Mouse (Mus musculus): Measurements from ENCODE around the gene Lancl2. TPM values are rescaled to one million over a fixed set of nuclear protein-coding genes. Genes with fewer than 3 reads are reported as not detected.

Gene Lancl2
- total RNA-seq, 1 experiment from 2014 or later, result 64.0 TPM

DNA sequence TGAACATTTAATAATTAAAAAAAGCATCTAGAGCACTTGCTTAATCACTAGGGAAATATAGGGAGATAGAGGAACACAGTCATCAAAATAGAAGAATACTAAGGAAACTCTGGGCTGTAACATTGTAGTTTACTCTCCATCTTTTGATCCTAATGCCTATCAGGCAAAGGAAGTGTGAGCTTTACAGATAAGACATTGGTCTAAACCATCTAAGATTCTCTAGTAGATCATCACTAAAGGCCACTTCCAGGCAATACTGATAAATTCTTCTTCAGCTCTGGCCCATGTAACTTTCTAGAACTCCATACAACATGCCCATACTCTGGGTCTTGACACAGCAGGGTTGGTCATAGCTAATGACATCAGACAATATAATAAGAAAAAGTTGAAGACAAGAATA is 60.7 kb downstream of the Lancl2 start:
- no peak for ATAC-seq (replicated peaks in 1 of 2; ENCODE audit: insufficient read depth in 1 of 2, low FRiP score in 2 of 2, low TSS enrichment in 1 of 2, low read depth in 1 of 2, poor library complexity in 2 of 2, severe bottlenecking in 2 of 2)

DNA sequence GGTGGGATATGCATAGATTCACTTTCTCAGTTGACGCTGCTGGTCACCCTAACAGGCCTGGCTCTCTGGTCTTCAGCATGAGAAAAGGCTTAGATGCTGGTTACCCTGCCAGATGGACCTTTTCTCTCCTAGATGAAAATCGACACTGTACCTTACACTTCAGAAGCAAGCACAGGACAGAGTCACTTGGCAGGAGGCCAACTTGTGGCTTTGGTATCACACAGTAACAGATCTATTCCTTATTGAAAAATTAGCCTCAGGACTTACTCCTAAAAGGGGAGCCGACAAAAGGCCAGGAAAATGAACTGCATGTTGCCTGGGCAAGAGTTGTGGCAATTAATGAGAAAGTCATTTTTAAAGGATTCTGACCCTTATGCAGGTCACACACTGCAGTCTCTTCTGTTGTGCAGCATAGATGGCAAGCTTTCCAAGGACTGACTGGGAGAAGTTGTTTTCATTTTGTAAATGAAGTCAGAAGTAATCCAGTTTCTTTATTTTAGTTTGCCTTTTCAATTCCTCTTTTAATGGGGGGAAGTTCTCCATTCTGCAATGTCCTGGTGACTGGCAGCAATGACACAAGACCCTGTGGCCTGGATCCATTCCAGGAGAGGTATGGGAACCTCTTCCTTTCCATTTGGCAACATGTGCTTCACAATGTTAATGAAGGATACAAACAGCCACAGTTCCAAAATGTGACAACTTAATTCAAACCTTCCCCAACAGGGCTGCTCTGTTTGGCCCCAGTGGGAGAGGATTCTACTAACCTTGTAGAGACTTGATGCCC is 62.9 kb downstream of the Lancl2 start:
- ATAC-seq (replicated peaks in 1 of 2; ENCODE audit: insufficient read depth in 1 of 2, low FRiP score in 2 of 2, low TSS enrichment in 1 of 2, low read depth in 1 of 2, poor library complexity in 2 of 2, severe bottlenecking in 2 of 2), result peak; percentile 68 to 69; a peak in 3 of 4 replicates

DNA sequence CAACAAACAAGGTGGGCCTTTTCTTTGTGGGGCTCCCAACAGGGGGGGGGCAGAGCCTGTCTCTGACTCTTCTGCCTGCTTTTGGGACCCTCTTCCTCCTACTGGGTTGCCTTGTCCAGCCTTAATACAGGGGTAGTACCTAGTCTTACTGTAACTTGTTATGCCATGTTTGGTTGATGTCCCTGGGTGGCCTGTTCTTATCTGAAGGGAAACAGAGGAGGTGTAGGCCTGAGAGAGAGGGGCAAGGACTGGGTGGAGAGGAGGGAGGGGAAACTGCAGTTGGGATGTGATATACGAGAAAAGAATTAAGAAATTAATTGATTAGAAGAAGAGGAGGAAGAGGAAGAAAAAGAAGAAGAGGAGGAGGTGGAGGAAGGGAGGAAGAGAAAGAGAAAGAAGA is 63.9 kb downstream of the Lancl2 start:
- no peak for ATAC-seq (replicated peaks in 1 of 2; ENCODE audit: insufficient read depth in 1 of 2, low FRiP score in 2 of 2, low TSS enrichment in 1 of 2, low read depth in 1 of 2, poor library complexity in 2 of 2, severe bottlenecking in 2 of 2)

DNA sequence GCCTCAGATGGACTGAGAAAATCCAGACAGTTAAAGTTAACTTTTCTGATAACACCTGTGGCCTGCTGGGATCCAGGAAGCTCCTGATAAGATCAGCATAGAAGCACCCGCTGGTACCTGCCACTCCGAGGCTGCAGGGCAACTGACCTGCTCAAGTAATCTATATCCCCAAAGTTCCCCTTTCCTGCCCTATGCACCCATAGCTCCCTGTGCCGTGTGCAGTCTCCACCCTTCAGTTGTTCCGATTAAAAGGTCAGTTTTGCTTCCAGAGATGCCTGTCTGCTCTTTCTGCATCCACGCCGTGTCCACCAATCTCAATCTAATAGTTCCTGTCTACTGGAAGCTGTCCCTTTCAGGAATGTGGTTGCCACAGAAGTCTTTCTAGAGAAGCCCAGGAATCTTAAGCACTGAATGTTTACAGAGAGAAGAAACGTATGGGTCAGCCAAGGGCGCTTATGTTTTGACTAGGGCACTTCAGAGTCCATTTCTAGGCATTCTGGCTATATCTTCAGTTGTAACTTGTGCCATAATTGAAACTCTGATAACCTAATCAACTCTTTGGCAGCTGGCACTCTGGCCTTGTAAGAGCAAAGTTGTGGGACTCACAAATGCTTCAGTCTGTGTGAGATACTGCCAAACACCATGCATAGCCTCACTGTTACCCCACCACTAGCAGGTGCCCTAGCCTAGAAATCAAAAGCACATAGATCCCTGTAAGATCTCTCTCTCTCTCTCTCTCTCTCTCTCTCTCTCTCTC is 65.0 kb downstream of the Lancl2 start:
- no peak for ATAC-seq (replicated peaks in 1 of 2; ENCODE audit: insufficient read depth in 1 of 2, low FRiP score in 2 of 2, low TSS enrichment in 1 of 2, low read depth in 1 of 2, poor library complexity in 2 of 2, severe bottlenecking in 2 of 2)

DNA sequence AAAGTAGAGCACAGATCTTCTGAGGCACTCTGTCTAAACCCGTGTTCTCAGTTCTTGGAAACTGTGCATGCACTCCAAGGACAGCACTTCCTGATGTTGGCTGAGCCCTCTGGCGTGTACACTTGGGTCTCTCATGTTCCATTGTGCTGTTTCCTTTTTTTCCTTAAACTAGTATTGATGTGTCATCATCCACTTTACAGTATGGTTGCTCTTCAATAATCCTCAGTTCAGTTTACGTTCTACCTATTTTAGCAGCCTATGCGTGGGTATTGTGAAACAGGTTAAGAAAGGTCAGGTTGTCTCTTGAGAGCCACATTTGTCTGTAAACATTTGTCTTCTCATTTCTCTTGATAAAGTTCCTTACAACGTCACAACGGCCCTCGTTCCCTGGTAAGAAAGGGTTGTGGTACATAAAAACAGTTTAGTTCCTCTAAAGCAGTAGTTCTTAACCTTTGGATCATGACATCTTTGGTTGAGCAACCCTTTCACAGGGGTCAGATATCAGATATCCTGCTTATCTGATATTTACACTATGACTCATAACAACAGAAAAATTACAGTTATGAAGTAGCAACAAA is 66.7 kb downstream of the Lancl2 start:
- no peak for ATAC-seq (replicated peaks in 1 of 2; ENCODE audit: insufficient read depth in 1 of 2, low FRiP score in 2 of 2, low TSS enrichment in 1 of 2, low read depth in 1 of 2, poor library complexity in 2 of 2, severe bottlenecking in 2 of 2)

DNA sequence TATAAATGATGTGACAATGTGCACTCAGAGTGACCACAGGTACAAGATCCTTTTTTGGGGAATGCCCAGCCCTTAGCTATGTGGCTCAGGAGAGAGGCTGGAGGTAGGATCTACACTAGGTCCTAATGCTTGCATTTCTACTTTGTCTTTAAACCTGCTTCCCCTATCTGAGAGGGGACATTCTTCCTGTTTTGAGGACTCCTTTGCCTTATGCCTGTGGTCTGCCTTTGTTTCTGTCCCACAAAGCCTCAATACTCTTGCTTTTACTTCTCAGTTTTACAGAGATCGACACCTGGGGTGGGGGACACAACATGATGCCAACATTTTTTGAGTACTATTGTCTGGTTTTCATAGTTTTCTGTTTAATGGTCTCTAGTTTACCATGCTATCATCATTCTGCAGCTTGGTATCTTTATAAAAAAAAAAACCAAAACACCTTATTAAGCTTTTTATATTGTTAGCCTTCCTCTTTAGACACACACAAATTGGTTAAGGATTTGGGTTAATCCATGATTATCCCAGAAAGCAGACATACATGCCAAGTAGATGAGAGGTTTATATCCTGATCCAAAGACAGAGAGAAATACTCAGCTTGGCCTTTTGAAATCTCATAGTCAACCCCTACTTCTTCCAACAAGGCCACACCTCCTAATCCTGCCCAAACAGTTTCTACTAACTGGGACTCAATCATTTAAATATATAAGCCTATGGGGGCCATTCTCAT is 68.3 kb downstream of the Lancl2 start:
- ATAC-seq (replicated peaks in 1 of 2; ENCODE audit: insufficient read depth in 1 of 2, low FRiP score in 2 of 2, low TSS enrichment in 1 of 2, low read depth in 1 of 2, poor library complexity in 2 of 2, severe bottlenecking in 2 of 2), result peak; percentile 61 to 80

DNA sequence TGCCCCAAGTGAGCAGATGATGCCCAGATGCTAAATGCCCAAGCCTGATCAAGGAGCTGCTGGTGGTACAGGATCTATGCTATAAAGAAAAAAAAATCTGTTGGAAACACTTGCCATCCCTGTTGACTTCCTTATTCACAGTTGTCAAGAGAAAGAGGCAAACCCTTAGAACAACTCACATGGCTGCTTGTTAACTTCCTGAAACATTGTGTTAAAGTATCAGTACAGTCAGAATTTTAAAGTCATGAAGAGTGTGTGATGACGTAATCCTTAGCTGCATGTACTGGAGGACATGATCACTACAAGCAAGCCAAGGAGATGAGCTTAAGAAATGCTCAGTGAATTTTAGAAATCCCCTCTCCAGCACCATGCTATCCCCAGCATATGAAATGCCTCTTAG is 71.5 kb downstream of the Lancl2 start:
- no peak for ATAC-seq (replicated peaks in 1 of 2; ENCODE audit: insufficient read depth in 1 of 2, low FRiP score in 2 of 2, low TSS enrichment in 1 of 2, low read depth in 1 of 2, poor library complexity in 2 of 2, severe bottlenecking in 2 of 2)

DNA sequence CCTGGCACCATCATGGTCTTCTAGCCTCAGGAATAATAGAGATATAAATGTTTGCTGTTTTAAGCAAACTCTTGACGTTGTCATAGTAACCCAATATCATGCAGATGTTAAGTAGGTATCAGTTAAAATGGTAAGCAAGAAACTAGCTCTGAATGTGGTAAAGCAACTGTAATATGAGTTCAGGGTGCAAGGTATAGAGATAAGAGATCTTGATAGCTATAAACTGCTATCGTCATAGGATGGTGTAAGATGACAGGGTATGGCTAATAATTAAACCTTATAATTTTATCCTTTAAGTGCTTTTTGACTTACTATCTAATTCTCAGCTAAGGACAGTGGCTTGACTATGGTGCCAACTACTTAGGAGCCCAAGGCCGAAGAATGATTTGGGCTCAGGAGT is 78.0 kb downstream of the Lancl2 start:
- ATAC-seq (replicated peaks in 1 of 2; ENCODE audit: insufficient read depth in 1 of 2, low FRiP score in 2 of 2, low TSS enrichment in 1 of 2, low read depth in 1 of 2, poor library complexity in 2 of 2, severe bottlenecking in 2 of 2), result no peak

DNA sequence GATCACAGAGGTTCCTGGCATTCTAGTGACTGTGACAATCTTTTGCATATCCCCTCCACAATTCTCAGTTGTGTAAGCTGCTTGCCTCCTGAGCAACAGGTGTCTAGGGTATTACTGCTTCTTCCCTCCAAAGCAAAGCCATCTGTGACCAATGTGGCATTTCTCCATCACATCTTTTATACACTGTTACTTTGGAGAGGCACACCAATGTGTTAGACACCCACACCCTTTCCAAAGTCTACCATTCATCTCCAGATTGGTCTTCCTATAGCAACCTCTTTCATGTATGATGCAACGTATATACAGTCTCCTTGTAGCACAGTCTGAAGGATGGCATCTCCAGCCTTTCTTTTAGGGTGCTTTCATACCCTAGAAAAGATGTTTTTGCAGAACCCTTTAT is 80.3 kb downstream of the Lancl2 start:
- no peak for ATAC-seq (replicated peaks in 1 of 2; ENCODE audit: insufficient read depth in 1 of 2, low FRiP score in 2 of 2, low TSS enrichment in 1 of 2, low read depth in 1 of 2, poor library complexity in 2 of 2, severe bottlenecking in 2 of 2)

DNA sequence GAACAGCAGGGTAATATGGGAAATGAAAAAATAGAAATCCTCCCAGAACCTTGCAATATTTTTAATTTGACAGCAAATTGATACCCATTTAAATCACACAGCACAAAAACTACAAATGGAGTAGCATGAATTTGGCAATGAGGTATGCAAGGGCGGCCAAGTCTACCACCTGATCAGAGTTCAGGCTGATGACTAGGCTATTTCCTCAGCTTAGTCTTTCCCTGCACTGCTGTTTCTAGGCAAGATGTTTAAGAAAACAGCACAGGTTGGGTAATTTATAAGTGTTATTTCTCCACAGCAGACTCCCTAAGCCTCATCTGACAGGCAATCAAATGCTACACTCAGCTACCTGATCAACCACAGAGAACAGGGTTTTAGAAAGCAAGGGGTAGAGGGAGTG is 81.9 kb downstream of the Lancl2 start:
- no peak; a peak in 1 of 4 replicates for ATAC-seq (replicated peaks in 1 of 2; ENCODE audit: insufficient read depth in 1 of 2, low FRiP score in 2 of 2, low TSS enrichment in 1 of 2, low read depth in 1 of 2, poor library complexity in 2 of 2, severe bottlenecking in 2 of 2)

DNA sequence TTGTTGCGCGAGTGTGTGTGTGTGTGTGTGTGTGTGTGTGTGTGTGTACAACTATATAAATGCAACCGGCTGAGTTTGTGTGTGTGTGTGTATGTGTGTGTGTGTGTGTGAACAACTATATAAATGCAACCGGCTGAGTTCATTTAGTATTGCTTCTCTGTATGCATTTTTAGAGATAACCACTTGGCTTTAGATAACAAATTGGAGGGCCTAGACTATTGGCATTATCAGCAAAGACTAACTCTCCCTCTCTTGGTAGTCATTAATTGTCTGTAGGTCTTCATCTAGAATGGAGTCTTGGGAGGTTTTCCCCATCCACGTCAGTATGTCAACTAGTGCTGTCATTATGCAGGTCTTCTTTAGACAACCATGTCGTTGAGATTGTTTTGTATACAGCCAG is 85.0 kb downstream of the Lancl2 start:
- ATAC-seq (replicated peaks in 1 of 2; ENCODE audit: insufficient read depth in 1 of 2, low FRiP score in 2 of 2, low TSS enrichment in 1 of 2, low read depth in 1 of 2, poor library complexity in 2 of 2, severe bottlenecking in 2 of 2), result no peak

Other genes with a start within 250 kb of the Lancl2 start
- gene Ppm1k, start 167.1 kb upstream of the Lancl2 start, total RNA-seq (2017), result 16.2 and 19.8 TPM in 2 replicates
- 29.0 and 35.5 TPM in 2 replicates for gene Herc6, start 121.5 kb upstream of the Lancl2 start, total RNA-seq (2017)
- gene Pyurf, start 10.5 kb upstream of the Lancl2 start, total RNA-seq (2017), result 20.1 and 22.0 TPM in 2 replicates
- 26.6 and 39.3 TPM in 2 replicates for gene Vopp1, start 122.6 kb downstream of the Lancl2 start, total RNA-seq (2017)
- not detected in 2 replicates for gene Vmn1r21, start 147.8 kb downstream of the Lancl2 start, total RNA-seq (2017)
- gene Vmn1r22, start 205.5 kb downstream of the Lancl2 start, total RNA-seq (2017), result not detected in 2 replicates
- not detected in 2 replicates for gene Vmn1r23, start 224.3 kb downstream of the Lancl2 start, total RNA-seq (2017)